Mouse (Mus musculus): Measurements from ENCODE around the gene Tomm20l.

- TF ChIP-seq MAFK (IDR thresholded peaks at IDR 0.05; ENCODE audit: insufficient read depth, low read depth, low read length): no peak
- TF ChIP-seq ZNF384 (IDR thresholded peaks at IDR 0.05; ENCODE audit: low read depth, low read length): no peak
- TF ChIP-seq ZC3H11A (IDR thresholded peaks at IDR 0.05; ENCODE audit: borderline replicate concordance, low read depth, low read length): no peak
Observed at GRCm38 (mm10) chr12:71086331-71086730, 24.9 kb upstream of the Tomm20l start.

All from ES-E14 (cell line).